Mouse (Mus musculus) right cerebral cortex, adult 18-20 months (tissue): ENCODE data around the gene Syngr1.

Experiments used
- DNase-seq: peaks from one replicate; pipeline ENCODE4 v3.0.0; 2022; ENCODE audit warnings: mixed read lengths

The Syngr1 gene

GRCm38 (mm10) chr15:80091121-80091955, at the start of gene Syngr1, which contains the start of gene Rpl3:
Syngr1 (plus strand) TSS chr15:80091334.
Rpl3 (minus strand) TSS chr15:80091868.
- DNase-seq = peak; percentile 86

DNA sequence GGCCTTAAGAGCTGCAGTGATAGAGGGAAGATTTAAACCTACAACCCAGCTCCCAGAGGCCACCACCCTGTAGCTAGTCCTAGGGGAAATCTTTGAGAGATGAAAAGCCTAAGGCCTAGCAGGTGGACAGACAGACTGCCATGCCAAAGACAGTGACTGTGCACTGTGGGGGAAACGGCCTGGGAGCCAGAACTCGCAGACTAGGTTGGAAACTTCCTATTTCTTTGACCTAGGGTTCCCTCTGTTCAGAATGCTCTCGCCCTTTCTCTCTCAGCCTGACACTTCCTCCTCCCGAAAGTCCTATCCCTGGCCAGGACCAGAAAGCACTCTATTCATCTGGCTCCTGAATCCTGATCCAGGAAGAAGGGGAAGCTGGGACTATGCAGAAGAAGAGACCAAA, 49.0 kb upstream of the Syngr1 start:
- DNase-seq = no peak

DNA sequence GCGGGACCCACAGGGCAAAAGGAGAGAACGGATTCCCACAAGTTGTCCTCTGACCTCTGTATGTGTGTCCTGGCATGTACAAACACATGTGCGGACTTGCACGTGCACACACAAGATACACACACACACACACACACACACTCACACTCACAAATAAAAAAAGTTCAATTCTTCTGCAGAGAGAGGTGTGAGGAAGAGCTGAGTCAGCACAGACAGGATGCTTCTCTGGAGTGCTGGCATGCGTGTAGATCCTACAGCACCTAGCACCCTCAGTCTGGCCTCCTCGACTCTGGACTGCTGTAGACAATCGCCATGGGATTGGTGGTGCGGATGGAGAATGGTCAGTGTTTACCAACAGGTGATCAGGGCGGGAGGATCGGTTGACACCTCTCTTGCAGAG, 46.9 kb upstream of the Syngr1 start:
- DNase-seq = no peak

DNA sequence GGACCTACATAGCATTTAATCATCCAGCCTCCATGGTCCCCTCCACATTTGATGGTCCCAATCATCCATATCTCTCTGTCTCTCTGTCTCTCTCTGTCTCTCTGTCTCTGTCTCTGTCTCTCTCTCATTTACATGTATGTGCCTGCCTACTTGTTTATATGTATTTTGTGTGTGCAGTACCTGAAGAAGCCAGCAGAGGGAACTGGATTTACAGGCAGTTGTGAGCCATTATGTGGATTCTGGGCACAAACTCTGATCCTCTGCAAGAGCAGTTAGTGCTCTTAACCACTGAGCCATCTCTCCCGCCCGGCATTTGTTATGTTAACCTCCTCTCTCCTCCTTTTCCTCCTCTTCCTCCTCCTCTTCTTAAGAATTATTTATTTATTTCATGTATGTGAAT, 45.4 kb upstream of the Syngr1 start:
- no peak for DNase-seq

DNA sequence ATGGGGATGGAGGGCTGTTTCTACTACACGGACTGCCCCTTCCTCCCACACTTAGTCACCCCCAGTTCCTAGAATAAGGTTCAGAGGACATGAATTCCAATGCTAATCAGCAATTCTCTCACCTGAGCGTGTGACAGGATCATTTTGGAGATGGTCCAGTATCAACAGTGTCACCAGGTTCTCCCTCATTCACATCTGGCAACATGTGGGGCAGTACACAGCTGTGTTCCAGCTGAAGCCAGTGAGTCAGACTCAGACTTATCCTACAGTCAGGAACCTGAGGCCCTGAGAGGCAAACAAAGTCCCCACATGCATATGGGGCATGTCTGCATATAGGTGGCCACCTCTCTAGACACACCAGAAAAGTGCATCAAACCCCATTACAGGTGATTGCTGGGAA, 43.9 kb upstream of the Syngr1 start:
- no peak for DNase-seq

DNA sequence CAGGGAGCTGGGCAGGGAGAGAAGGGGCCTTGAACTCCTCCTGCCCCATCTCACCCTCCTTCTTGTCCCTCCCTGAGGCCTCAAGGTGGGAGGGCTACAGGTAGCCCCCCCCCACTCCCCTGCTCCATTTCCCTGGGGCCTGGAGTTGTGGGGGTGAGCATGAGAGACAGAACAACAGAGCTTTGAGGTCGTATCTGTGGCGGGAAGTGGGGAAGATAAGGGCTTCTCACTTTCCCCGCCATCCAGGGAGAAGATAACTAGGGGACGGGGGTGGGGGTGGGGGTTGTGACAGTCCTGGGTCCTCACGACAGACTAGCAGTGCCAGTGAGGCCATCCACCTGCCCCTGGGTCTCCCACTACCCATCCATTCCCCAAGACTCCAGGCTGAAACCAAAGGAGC, 43.2 kb upstream of the Syngr1 start:
- DNase-seq = no peak

DNA sequence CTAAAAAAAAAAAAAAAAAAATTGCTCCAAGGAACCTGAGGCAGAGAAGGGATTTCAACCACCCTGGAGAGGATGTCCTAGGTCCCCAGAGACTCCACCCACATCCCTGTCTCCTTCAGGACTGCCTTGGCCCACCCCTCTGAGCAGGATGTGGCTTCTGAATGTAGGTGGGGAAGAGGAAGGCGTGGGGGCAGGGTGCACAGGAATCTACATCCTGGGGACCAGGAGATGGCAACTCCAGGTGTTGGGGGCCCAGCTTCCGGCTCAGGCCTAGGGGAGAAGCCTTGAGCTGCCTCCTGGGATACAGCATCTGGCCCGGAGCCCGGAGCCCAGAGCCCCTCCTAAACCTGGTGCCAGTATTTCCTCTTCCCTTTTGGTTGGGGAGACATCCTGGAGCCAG, 41.0 kb upstream of the Syngr1 start:
- no peak for DNase-seq

DNA sequence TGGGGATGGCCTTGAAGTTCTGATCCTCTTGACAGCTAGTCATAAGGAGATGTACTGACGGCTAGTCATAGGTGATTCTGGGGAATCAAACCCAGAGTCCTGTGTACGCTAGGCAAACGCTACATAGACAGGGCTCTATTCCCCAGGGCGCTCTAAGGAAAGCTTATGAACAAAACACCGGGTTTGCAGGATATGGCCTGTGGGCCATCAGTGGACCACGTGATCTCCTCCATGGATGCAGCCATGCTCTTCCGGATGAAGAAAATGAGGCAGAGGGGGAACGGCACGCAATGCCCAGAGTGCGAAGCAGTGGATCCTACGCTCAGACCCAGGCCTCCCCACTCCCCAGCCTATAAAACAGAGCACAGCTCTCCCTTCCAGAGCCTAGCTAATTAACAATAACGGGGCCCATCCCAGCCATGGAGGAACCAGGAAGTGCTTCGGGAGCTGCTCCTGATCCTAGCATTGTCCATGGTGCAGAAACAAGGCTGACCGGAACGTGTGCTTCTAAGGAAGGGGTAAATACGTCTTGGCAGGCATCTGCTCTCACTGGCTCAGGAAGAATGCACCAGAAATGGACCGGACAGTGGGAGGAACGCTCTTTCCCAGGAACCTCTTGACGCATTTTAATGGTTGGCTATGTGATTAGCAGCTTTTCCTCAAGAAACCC, 39.9 kb upstream of the Syngr1 start:
- DNase-seq = no peak

GRCm38 (mm10) chr15:80051782-80052181, 39.4 kb upstream of the Syngr1 start:
- no peak for DNase-seq

DNA sequence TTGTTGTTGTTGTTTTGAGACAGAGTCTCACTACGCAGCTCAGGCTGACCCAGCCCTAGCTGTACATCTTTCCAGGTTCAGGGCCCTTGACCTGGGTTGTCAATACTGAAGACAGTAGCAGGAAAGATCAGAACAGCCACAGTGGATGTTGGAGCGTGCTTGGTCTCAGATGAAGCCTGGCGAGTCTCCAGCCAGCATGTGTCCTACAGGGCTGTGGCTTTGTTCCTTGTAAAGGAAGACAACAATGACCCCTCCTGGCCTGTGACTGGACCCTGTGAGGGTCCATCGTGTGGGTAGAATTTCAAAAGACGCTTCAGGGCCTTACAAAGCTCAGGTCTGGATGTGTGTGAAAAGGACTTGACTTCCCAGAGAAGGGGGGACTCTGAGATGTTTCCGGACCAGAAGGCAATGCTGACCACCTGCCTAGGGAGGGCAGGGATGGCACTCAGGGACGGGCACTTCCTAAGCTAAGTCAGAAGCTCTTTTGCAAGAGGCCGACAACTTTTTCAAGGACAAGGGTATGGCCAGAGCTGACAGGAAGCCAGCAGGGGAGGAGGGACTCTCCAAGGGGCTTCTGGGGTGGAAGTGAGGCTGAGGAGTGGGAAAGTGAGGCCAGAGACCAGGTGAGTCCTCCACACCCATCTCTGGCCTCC, 37.6 kb upstream of the Syngr1 start:
- no peak for DNase-seq

DNA sequence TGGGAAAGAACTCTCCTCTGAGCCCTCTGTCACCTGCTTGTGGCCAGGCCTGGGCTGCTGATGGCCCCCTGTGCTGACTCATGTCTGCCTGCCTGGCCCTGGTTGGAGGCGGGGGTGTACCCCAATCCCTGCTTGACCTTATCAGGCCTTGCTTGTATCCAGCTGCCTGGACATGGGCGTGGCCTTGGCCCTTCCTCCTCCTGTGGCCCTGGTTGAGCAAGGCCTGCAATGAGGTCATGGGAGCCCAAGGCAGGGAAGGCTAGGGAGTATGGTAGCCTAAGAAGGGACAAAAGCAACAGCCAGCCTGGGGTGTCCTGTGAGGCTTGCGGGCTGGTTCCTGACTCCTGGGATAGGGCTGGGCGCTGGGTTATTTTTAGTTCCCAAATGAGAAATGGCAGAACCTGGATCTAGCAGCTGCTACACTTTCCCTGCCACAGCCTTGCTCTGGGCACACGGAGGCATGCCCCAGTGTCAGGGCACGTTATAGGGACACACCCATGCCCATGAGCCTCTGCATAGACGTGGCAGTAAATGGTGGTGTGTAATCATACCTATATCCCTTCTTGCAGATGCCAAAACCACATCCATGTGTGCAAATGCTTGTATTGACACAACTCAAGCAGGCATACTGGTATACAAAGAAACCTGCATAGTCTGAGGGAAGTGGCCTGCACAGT, 37.0 kb upstream of the Syngr1 start:
- no peak for DNase-seq

- DNase-seq = no peak
These were observed 33.0 kb upstream of the Syngr1 start for GRCm38 (mm10) chr15:80058151-80058550.

DNA sequence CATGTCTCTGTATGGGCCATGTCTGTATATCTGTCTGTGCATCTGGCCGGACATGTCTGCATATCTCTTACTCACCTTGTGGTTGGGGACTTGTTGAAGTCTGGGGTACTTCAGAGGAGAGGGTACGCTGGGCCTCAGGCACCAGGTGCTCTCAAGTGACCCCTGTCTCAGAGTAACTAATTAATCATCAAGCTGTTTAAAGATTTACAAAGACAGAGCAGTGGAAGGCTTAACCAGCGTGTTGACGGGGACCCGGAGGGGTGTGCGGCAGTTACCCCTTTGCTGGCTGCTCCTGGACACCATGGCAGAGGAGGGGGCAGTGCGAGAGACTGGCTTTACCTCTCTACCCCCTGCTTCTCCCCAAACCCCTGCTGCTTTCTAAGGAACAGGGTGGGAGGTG, 31.5 kb upstream of the Syngr1 start:
- no peak for DNase-seq

- no peak for DNase-seq
These were observed 30.6 kb upstream of the Syngr1 start for GRCm38 (mm10) chr15:80060356-80061070.

- no peak for DNase-seq
These were observed 30.0 kb upstream of the Syngr1 start for GRCm38 (mm10) chr15:80061071-80061550.

- DNase-seq = no peak
These were observed 28.8 kb upstream of the Syngr1 start for GRCm38 (mm10) chr15:80062339-80062738.

- DNase-seq = no peak
These were observed 28.3 kb upstream of the Syngr1 start for GRCm38 (mm10) chr15:80062821-80063220.

DNA sequence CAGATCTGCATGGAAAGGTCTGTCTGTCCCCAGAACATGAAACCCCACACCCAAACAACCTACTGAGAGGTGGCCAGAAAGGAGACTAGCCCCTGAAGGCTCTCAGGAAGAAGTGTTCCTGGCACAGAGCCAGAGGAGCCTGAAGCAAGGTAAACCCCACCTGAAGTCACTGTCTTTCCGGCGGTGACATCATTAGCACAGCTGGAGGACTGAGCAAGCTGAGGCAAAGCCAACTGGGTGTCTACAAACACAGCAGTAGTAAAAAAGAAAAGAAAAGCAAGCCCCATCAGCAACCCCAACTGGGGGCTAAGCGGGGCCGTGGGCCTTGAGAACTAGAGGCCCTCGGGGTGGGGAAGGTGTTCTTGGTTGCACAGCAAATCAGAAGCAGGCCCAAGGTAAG, 26.2 kb upstream of the Syngr1 start:
- no peak for DNase-seq

DNA sequence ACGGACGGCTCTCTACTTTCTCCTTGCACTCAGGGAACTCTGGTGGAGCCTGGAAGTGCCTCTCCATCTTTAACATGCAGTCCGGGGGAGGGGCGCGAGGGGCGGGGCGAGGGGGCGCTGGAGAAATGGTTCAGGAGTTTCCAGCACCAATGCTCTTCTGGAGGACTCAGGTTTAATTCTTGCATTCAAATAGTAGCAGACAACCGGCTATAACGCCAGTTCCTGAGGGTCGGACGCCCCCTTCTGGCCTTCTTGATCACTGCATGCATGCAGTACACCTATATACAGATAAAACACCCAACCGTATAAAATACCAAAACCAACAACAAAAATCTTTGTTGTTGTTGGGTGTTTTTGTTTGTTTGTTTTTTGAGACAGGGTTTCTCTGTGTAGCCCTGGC, 25.7 kb upstream of the Syngr1 start:
- no peak for DNase-seq

DNA sequence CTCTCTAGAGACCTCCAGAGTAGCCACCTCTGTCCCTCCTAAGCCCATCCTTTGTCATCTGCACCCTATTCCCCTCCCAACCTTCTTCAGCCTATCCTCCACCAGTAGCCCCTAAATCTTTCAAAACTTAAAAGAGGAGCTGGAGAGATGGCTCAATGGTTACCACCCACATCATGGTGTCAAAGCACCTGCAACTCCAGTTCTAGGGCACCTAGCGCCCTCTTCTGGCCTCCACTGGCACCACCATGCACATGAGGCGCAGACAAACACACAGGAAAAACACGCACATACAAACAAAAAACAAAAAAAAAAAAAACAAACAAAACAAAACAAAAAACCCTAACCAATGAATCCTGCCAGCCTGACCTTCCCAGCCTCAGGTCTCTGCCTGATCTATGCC, 24.6 kb upstream of the Syngr1 start:
- no peak for DNase-seq

DNA sequence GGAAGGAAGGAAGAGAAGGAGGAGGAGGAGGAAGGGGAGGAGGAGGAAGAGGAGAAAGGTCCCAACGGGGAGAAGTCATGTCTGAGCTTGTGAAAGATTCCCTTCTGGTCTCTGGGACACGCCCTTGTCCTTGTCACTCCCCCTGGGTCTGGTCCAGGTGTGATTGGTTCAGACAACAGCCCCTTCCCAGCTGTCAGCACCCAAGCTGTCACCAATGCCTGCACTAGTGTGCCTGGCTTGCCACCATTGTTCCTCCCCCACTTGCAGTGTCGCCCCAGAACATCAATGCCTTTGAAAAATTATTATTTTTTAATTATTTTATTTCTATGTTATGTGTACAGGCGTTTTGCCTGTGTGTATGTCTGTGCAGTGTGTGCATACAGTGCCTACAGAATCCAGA, 22.0 kb upstream of the Syngr1 start:
- DNase-seq = no peak

GRCm38 (mm10) chr15:80070095-80070644, 21.0 kb upstream of the Syngr1 start:
- no peak for DNase-seq
